Mouse (Mus musculus): ENCODE results near the gene Cask. TPM values are rescaled to one million over a fixed set of nuclear protein-coding genes. Genes with fewer than 3 reads are reported as not detected.

Gene Cask
- total and polyA plus RNA-seq, 3 experiments: 9.4 to 13.3 TPM; not detected in 1

DNA sequence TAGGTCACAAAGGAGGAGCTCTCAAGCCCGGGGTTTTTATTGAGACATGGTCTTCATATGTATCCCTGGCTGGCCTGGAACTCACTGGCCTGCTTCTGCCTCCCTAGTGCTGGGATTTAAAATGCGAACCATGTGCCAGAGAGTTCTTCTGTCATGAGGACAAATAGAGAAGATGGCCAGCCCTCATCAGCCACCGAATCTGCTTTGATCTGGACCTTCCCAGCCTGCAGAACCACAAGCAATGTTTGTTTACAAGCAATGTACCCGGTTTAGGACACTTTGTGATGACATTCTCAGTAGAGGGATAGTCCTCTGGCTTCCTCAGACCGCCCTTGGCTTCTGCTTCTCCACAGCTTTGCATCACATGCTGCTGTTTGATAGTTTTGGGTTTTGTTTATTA is 372.9 kb downstream of the Cask start:
- no peak for DNase-seq (ENCODE audit: low read depth, low spot score)
- no peak overlapping the region for H3K27ac ChIP-seq (ENCODE audit: control insufficient read depth, low read depth, low read length)
- TF ChIP-seq CTCF (IDR thresholded peaks at IDR 0.05 in 2 of 3, conservative IDR thresholded peaks at IDR 0.05 in 1 of 3; ENCODE audit: control insufficient read depth in 1 of 3, insufficient read depth in 1 of 3, low read depth in 2 of 3, low read length in 3 of 3, poor library complexity in 1 of 3, severe bottlenecking in 1 of 3) (no peak), USF2 (IDR thresholded peaks at IDR 0.05; ENCODE audit: borderline replicate concordance in 1 of 2, insufficient read depth in 1 of 2, low read depth in 1 of 2, low read length in 2 of 2) (no peak), MXI1 (IDR thresholded peaks at IDR 0.05; ENCODE audit: low read depth, low read length) (no peak), MAFK (IDR thresholded peaks at IDR 0.05; ENCODE audit: borderline replicate concordance, low read depth, low read length) (no peak), UBTF (IDR thresholded peaks at IDR 0.05; ENCODE audit: borderline replicate concordance, insufficient read depth, low read depth, low read length) (no peak), SIN3A (IDR thresholded peaks at IDR 0.05; ENCODE audit: low read length) (no peak), BHLHE40 (IDR thresholded peaks at IDR 0.05; ENCODE audit: borderline replicate concordance, low read depth, low read length) (no peak), NRF1 (IDR thresholded peaks at IDR 0.05; ENCODE audit: insufficient read depth, low read depth, low read length, poor library complexity, severe bottlenecking) (no peak), JUND (IDR thresholded peaks at IDR 0.05; ENCODE audit: low read depth, low read length) (no peak), ZKSCAN1 (IDR thresholded peaks at IDR 0.05; ENCODE audit: low read depth, low read length) (no peak)
- H3K27me3 ChIP-seq (ENCODE audit: control insufficient read depth in 1 of 2, insufficient read depth in 2 of 2, low read length in 2 of 2): no peaks in the 10 kb centered on the region
- H3K4me1 ChIP-seq (ENCODE audit: control insufficient read depth in 1 of 2, insufficient read depth in 2 of 2, low read length in 2 of 2): peaks cover 16 to 23% of the 10 kb centered on the region in 2 experiments
- no peaks in the 10 kb centered on the region for H3K79me2 ChIP-seq (ENCODE audit: control insufficient read depth, insufficient read depth, low read length, poor library complexity)
- H3K36me3 ChIP-seq (ENCODE audit: control insufficient read depth in 1 of 2, insufficient read depth in 2 of 2, low read length in 2 of 2): peaks cover 0 to 9% of the 10 kb centered on the region in 2 experiments; a peak in 2 of 4 replicates
- H3K9me3 ChIP-seq (replicated peaks; ENCODE audit: insufficient read depth, low read length): no peaks in the 10 kb centered on the region
- H3K9ac ChIP-seq (ENCODE audit: control insufficient read depth, low read depth, low read length, poor library complexity, severe bottlenecking): no peak overlapping the region
- H3K4me3 ChIP-seq (ENCODE audit: control insufficient read depth in 1 of 2, insufficient read depth in 1 of 2, low read depth in 2 of 2, low read length in 2 of 2): no peak overlapping the region

DNA sequence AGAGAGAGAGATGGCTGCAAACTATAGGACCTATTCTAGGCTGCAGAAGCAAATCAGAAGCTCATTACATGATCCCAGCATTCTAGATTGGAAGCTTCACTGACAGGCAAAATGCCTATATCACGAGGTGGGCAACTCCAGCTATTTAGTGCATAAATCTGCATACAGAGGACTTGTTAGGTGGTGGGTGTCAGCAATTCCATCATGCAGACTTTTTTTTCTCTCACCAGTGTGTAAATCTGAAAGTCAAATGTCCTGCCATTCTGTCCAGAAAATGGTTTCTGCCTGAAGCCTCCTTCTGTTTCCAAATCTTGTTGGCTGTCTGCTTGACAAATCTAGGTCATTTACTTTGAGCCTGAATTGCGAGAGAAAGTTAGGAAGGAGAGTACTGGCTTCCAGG is 373.6 kb downstream of the Cask start:
- TF ChIP-seq TCF12 (IDR thresholded peaks at IDR 0.05; ENCODE audit: low read depth, low read length) (no peak), MAFK (IDR thresholded peaks at IDR 0.05; ENCODE audit: borderline replicate concordance, low read depth, low read length) (no peak), UBTF (IDR thresholded peaks at IDR 0.05; ENCODE audit: borderline replicate concordance, insufficient read depth, low read depth, low read length) (no peak), CHD1 (IDR thresholded peaks at IDR 0.05; ENCODE audit: low read depth, low read length) (no peak), MXI1 (IDR thresholded peaks at IDR 0.05; ENCODE audit: low read depth, low read length) (no peak), RAD21 (IDR thresholded peaks at IDR 0.05; ENCODE audit: low read depth, low read length) (no peak)

More for the DNA sequence above, 373.6 kb downstream of the Cask start:
- Histone ChIP-seq H3K36me3 (ENCODE audit: control insufficient read depth in 1 of 2, insufficient read depth in 2 of 2, low read length in 2 of 2) (peaks cover 0 to 11% of the 10 kb centered on the region in 2 experiments; a peak in 2 of 4 replicates), H3K4me1 (ENCODE audit: control insufficient read depth in 1 of 2, insufficient read depth in 2 of 2, low read length in 2 of 2) (peaks cover 16 to 25% of the 10 kb centered on the region in 2 experiments), H3K27ac (ENCODE audit: control insufficient read depth, low read depth, low read length) (no peak overlapping the region), H3K9me3 (replicated peaks; ENCODE audit: insufficient read depth, low read length) (no peaks in the 10 kb centered on the region), H3K79me2 (ENCODE audit: control insufficient read depth, insufficient read depth, low read length, poor library complexity) (no peaks in the 10 kb centered on the region; the same call in 1 of the 2 replicates), H3K4me3 (ENCODE audit: control insufficient read depth in 1 of 2, insufficient read depth in 1 of 2, low read depth in 2 of 2, low read length in 2 of 2) (no peak overlapping the region), H3K27me3 (ENCODE audit: control insufficient read depth in 1 of 2, insufficient read depth in 2 of 2, low read length in 2 of 2) (no peaks in the 10 kb centered on the region), H3K9ac (ENCODE audit: control insufficient read depth, low read depth, low read length, poor library complexity, severe bottlenecking) (no peak overlapping the region)
- no peak for DNase-seq (ENCODE audit: low read depth, low spot score)
